Mouse (Mus musculus): Measurements from ENCODE around the gene L3hypdh.
"Not testable (repeated sequence)": the region's sequence is repeated elsewhere in the genome, so short reads cannot be mapped to it uniquely, and the experiment has no call there.

The L3hypdh gene

GRCm38 (mm10) chr12:72057780-72058179 lies 27.5 kb downstream of the L3hypdh start:
- intact Hi-C loops (cut with DNase I), result no loop called here

- intact Hi-C loops (cut with DNase I), result no loop called here
Observed at GRCm38 (mm10) chr12:72053851-72054250, 31.4 kb downstream of the L3hypdh start.

- intact Hi-C loops (cut with DNase I), result no loop called here
Observed at GRCm38 (mm10) chr12:72053303-72053702, 31.9 kb downstream of the L3hypdh start.

GRCm38 (mm10) chr12:72052571-72052970 lies 32.7 kb downstream of the L3hypdh start:
- intact Hi-C loops (cut with DNase I), result no loop called here

- intact Hi-C loops (cut with DNase I), result no loop called here
Observed at GRCm38 (mm10) chr12:72050821-72051220, 34.4 kb downstream of the L3hypdh start.

GRCm38 (mm10) chr12:72050156-72050555 lies 35.1 kb downstream of the L3hypdh start:
- intact Hi-C loops (cut with DNase I), result not testable (repeated sequence)

- intact Hi-C loops (cut with DNase I), result loop anchor here (1.0 to 2.0 kb wide), 2 partner anchors 217 to 279 kb away; partner anchors contain the start of gene Daam1
Observed at GRCm38 (mm10) chr12:72047513-72047912, 37.7 kb downstream of the L3hypdh start.

- intact Hi-C loops (cut with DNase I), result no loop called here
Observed at GRCm38 (mm10) chr12:72041238-72041637, 44.0 kb downstream of the L3hypdh start.

- intact Hi-C loops (cut with DNase I), result no loop called here
Observed at GRCm38 (mm10) chr12:72039501-72039900, 45.7 kb downstream of the L3hypdh start.

GRCm38 (mm10) chr12:72038866-72039265 lies 46.4 kb downstream of the L3hypdh start:
- intact Hi-C loops (cut with DNase I), result no loop called here

- intact Hi-C loops (cut with DNase I), result no loop called here
Observed at GRCm38 (mm10) chr12:72037049-72037448, 48.2 kb downstream of the L3hypdh start.

- intact Hi-C loops (cut with DNase I), result no loop called here
Observed at GRCm38 (mm10) chr12:72036097-72036661, 49.1 kb downstream of the L3hypdh start.

- intact Hi-C loops (cut with DNase I), result no loop called here
Observed at GRCm38 (mm10) chr12:72031794-72032193, 53.4 kb downstream of the L3hypdh start.

- intact Hi-C loops (cut with DNase I), result no loop called here
Observed at GRCm38 (mm10) chr12:72031171-72031570, 54.1 kb downstream of the L3hypdh start.

- intact Hi-C loops (cut with DNase I), result no loop called here
Observed at GRCm38 (mm10) chr12:72025275-72025795, 59.9 kb downstream of the L3hypdh start.

- intact Hi-C loops (cut with DNase I), result no loop called here
Observed at GRCm38 (mm10) chr12:72023572-72023971, 61.7 kb downstream of the L3hypdh start.

Small RNA genes lying within 50 kb of the gene (microRNA-seq; reads per million reads assigned to microRNA genes)
- gene Gm24466, result 0 reads per million in 2 experiments
